Mouse (Mus musculus): Measurements from ENCODE around the gene Ube2g2. TPM values are rescaled to one million over a fixed set of nuclear protein-coding genes. Genes with fewer than 3 reads are reported as not detected.
A peak's percentile ranks its signal among the peaks of the same experiment; 100 is the strongest.

The Ube2g2 gene
- total RNA-seq, 2 experiments from 2014 or later = 39.4 to 50.7 TPM

GRCm38 (mm10) chr10:77605368-77605767 lies 16.7 kb upstream of the Ube2g2 start:
- ATAC-seq (replicated peaks; ENCODE audit: low FRiP score, low TSS enrichment, poor library complexity, severe bottlenecking) = peak; percentile 54

GRCm38 (mm10) chr10:77605908-77606826 lies 15.9 kb upstream of the Ube2g2 start, which contains the start of the genes Sumo3 and Gm49325:
Sumo3 (plus strand) TSS chr10:77606097.
Gm49325 (plus strand) TSS chr10:77606197.
- ATAC-seq (replicated peaks; ENCODE audit: low FRiP score, low TSS enrichment, poor library complexity, severe bottlenecking) = peak; percentile 88

- no peak for ATAC-seq (replicated peaks; ENCODE audit: low FRiP score, low TSS enrichment, poor library complexity, severe bottlenecking)
These were observed 15.2 kb upstream of the Ube2g2 start for GRCm38 (mm10) chr10:77606855-77607254.

- no peak for ATAC-seq (replicated peaks; ENCODE audit: low FRiP score, low TSS enrichment, poor library complexity, severe bottlenecking)
These were observed 14.6 kb upstream of the Ube2g2 start for GRCm38 (mm10) chr10:77607441-77607840.

GRCm38 (mm10) chr10:77608589-77608988 lies 13.5 kb upstream of the Ube2g2 start:
- no peak for ATAC-seq (replicated peaks; ENCODE audit: low FRiP score, low TSS enrichment, poor library complexity, severe bottlenecking)

- ATAC-seq (replicated peaks; ENCODE audit: low FRiP score, low TSS enrichment, poor library complexity, severe bottlenecking) = no peak
These were observed 11.7 kb upstream of the Ube2g2 start for GRCm38 (mm10) chr10:77610221-77610961.

DNA sequence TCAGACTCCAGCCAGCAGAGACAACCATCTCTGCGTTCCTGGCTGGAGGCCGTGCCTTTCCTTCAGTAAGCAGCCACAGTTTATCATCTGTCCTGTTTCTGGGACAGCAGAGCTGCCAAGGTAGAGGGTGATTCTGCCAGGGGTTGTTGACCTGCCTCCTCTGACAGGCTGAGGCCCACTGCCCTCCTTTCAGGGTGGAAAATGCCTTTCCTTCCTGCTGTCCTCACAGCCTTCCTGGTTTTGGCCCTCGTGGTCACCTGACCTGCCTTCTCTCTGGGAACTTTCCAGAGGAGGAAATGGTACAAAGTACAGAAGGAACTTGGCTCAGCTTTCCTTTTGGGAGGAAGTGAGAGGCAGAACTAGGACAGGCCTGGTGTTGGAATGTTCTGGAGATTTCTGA lies 8.7 kb upstream of the Ube2g2 start:
- no peak for ATAC-seq (replicated peaks; ENCODE audit: low FRiP score, low TSS enrichment, poor library complexity, severe bottlenecking)

DNA sequence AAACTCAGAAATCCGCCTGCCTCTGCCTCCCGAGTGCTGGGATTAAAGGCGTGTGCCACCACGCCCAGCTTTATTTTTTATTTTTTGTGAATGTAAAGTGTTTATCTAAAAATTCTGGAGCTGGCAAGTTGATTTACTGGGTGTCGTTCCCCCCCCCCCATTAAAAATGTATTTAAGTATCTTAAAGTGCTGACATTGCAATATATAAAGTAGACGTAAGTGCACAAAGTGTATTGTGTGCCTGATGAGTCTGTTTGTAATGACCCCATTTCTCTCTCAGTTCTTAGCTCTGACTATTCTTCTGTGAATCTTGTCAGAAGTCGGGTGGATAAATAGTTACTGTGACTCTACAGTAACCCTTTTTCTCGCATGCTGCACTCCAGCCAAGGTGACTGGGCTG lies 6.4 kb upstream of the Ube2g2 start:
- no peak for ATAC-seq (replicated peaks; ENCODE audit: low FRiP score, low TSS enrichment, poor library complexity, severe bottlenecking)

DNA sequence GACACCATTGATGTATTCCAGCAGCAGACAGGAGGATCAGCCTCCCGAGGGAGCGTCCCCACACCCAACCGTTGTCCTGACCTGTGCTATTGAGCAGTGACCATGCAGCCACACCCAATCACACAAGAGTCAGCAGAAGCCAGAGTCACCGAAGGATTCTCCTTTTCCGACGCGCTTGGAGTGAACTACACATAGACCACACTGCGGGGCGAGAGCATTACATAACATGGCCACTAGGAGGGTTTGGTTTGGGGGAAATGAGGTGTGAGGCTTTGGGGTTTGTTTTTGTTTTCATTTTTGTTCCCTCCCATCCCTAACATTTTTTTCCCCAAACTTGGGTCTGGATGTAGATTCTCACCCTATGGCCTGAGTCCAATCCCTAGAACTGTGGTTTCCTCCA lies 5.9 kb upstream of the Ube2g2 start:
- ATAC-seq (replicated peaks; ENCODE audit: low FRiP score, low TSS enrichment, poor library complexity, severe bottlenecking) = no peak

DNA sequence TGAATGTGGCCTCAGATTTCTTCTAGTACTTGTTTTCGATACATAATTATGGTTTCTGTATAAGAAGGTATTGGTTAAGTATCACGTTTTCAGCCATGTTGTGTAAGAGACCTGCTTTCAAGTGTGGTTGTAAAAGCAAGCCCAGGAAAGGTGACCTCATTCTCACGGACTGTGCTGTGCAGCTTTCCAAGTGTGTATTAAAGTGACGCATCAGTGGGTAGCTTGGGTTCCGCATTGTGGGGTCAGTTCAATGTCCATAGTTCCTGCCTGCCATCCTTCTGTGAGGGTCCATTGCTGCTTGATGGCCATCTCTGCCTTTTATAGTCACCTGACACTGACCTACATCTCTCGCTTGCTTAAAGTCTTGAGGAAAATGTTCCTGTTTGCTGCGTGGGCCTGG lies 5.1 kb upstream of the Ube2g2 start:
- ATAC-seq (replicated peaks; ENCODE audit: low FRiP score, low TSS enrichment, poor library complexity, severe bottlenecking) = no peak

- no peak for ATAC-seq (replicated peaks; ENCODE audit: low FRiP score, low TSS enrichment, poor library complexity, severe bottlenecking)
These were observed 529 bp upstream of the Ube2g2 start for GRCm38 (mm10) chr10:77621546-77621945.

DNA sequence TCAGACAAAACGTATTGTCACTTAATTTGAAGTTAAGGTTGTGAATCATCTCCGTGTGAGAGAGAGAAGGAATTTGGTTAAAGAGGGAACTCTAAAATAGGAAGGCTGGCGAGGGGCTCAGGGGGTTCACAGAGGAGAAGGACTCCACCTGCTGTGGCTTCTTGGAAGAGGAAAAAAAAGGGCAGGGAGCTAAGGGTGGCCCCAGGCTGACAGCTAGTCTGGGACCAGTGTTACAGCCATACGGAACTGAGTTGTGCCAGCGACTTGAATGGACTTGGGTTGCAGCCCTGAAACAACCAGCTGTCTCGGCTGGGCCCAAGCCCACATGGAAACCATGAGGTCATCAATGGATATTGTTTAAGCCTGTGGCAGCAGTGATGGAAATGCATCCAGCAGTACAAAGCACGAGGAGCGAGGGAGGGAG lies 1.0 kb downstream of the Ube2g2 start:
- 0 out of 2 replicates have a peak, but pooled peaks have one; percentile 16 for ATAC-seq (replicated peaks; ENCODE audit: low FRiP score, low TSS enrichment, poor library complexity, severe bottlenecking)

- no peak for ATAC-seq (replicated peaks; ENCODE audit: low FRiP score, low TSS enrichment, poor library complexity, severe bottlenecking)
These were observed 1.7 kb downstream of the Ube2g2 start for GRCm38 (mm10) chr10:77623639-77624400.

DNA sequence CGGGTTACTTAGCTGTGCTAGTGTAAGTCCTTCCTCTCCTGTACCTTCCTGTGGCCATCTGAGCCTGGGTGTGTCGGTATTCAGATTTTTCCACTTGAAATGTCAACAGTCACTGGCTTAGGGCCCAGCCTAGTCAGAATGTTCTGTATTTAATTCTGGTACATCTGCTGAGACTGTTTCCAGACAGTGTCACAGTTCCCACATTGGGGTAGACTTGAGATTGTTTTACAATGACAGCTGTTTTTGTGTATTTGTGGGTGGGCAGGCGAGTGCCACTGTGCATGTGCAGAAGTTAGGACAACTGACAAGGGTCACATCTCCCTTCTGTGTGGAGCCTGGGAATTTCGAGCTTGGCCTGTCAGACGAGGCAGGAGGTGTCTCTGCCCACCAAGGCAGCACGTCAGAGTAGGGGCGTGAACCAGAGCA lies 2.5 kb downstream of the Ube2g2 start:
- no peak for ATAC-seq (replicated peaks; ENCODE audit: low FRiP score, low TSS enrichment, poor library complexity, severe bottlenecking)

- no peak for ATAC-seq (replicated peaks; ENCODE audit: low FRiP score, low TSS enrichment, poor library complexity, severe bottlenecking)
These were observed 4.0 kb downstream of the Ube2g2 start for GRCm38 (mm10) chr10:77626036-77626435.

DNA sequence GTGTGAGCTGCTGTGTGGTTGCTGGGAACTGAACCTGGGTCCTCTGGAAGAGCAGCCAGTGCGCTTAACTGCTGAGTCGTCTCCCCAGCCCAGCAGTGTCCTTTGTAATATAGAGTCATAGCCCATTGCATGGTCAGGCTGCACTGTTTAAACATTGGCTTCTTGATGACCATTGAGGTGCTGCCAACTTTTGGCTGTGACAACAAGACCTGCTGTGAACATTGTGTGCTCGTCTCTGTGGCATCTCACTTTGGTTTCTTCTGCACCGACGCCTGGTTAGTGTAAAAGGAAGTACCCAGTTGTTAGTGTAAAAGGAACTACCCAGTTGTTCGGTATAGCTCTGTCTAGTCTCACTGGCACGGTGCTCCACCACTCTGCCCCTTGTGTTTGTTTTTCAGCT lies 4.5 kb downstream of the Ube2g2 start:
- no peak for ATAC-seq (replicated peaks; ENCODE audit: low FRiP score, low TSS enrichment, poor library complexity, severe bottlenecking)

DNA sequence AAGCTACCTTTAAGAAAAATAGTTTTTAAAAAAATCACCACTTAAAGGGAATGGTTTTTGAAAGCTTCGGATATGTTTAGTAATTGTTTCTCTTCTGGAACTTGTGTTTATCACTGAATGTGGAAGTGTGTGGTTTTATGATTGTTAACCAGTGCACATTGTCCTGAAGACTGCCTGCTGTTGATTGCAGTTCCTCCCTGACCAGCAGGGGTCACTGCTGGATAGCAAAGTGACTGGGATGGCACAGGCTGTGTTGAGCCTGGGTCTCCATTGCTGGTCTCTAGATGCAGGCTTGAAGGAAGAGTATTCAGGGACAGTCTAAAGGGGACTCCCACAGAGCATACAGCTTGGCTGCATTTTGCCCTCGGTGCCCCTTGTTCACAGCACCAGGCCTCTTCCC lies 5.4 kb downstream of the Ube2g2 start:
- peak; percentile 78 for ATAC-seq (replicated peaks; ENCODE audit: low FRiP score, low TSS enrichment, poor library complexity, severe bottlenecking)

- no peak for ATAC-seq (replicated peaks; ENCODE audit: low FRiP score, low TSS enrichment, poor library complexity, severe bottlenecking)
These were observed 7.1 kb downstream of the Ube2g2 start for GRCm38 (mm10) chr10:77629163-77629562.

DNA sequence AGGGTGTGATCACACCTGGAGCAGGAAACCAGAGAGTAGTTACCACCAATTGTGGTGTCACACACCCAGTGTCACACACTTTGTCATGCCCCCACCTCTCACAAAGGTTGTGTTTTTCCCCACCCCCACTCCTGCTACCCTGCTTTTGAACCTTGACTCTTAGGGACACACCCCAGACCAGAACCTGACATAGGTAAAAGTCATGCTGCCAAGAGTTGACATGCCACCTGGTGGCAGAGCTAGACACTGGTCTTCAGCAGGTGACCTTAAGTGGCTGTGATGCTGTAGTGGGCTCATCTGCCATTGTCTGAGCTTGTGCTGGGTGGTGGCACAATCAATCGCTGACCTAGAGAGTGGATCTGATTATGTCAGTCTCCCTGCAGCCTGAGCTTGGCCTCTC lies 7.9 kb downstream of the Ube2g2 start:
- no peak for ATAC-seq (replicated peaks; ENCODE audit: low FRiP score, low TSS enrichment, poor library complexity, severe bottlenecking)

GRCm38 (mm10) chr10:77634016-77634415 lies 11.9 kb downstream of the Ube2g2 start:
- ATAC-seq (replicated peaks; ENCODE audit: low FRiP score, low TSS enrichment, poor library complexity, severe bottlenecking) = no peak

All from megakaryocyte-erythroid progenitor cell, adult 5-6 weeks (primary cell).